Mouse (Mus musculus): Measurements from ENCODE around the gene Ankrd45.
"Not testable (repeated sequence)": the region's sequence is repeated elsewhere in the genome, so short reads cannot be mapped to it uniquely, and the experiment has no call there.

Gene Ankrd45

DNA sequence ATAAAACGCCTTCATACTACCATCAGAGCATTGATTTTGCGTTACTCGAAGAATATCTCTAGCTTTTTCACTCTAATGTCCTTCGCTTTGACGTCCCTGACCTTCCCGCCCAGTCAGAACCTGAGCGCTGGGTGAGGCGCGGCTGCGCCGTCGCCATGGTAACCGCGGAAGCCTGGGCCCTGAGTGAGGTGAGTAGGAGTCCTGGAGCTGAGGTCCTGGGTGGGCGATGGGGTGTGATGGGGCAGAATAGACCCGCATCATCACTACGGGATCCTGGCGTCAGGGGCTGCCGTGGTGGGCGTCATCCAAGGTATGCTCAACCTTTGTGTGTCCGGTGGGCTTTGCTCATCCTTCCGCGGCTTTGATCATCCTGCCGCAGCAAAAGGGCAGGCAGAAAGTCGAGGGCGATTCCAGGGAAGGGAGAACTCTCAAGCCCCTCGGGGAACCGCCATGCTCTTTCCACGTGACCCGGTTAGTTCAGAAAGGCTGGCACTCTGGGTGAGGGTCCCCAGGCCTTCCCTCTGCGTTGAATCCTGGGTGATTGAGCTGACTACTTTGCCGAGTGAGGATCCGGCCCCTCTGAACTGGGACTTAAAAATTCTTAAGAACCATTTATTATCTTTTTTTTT lies at the start of gene Ankrd45:
Ankrd45 (plus strand) TSS at position 161 of the 629 bp plus-strand sequence.
- DNase-seq = peak; percentile 56

DNA sequence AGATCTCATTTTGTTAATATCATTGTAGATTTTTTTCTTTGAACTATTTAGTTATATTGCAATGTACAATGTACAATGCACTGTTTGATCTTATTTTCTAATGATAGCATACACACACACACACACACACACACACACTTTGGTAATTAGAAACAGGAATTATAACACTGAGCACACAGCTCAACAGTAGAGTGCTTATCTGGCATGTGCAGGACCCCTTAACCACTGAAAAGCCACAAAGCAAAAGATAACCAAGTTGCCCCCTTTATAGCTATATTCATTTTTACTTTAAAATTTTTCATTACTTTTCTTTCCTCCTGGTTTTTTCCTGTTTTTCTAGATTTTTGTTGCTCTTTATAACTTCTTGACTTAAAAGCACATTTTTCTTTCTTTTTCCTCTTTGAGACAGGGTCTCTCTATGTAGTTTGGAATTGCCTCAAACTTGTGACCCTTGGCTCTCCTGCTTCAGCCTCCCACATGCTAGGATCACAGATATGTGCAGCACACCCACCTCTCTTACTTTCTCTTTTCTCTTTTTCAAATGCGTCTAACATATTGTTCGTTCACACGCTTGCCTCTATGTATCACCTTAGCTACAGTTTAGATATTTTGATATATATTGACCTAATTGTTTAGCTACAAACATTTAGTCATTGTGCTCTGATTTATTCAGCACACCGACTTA lies 42.6 kb upstream of the Ankrd45 start:
- DNase-seq = no peak

- no peak for DNase-seq
Observed at GRCm38 (mm10) chr1:161103842-161104241, 38.6 kb upstream of the Ankrd45 start.

DNA sequence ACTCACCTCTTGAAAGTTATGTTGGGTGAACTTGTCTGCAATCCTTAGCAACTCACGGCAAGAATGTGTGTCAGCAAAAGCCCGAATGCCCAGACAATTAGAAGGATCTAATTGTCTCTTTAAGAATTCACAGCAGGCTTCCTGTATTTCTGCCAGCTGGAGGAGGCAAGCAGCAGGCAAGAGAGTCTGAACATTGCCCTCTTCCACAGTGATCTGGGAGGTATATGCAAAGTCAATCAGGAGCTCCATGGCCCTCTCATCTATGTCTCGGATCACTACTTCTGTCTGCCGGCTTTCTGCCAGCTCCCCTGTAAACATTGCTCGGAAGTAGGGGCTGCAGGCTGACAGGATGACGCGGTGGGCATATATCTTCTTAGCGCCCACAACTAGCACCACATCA lies 33.3 kb upstream of the Ankrd45 start:
- DNase-seq = no peak

DNA sequence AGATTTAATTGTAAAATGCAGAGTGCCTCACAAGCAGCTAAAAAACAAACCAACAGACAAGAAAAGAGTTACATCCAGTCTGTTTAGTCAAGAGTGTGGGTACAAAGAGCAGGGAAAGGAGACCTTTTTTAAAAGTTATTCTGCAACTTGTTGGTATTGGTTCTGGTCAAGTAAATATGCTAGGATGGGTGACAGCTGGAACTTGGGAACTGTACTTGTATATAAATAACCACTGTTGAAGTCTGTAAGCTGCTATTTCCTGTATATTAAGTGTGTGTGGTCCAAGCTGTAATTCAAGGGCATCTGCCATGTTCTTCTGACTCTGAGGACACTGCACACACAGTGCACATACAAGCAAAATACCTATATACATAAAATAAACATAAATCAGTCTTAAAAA lies 27.9 kb upstream of the Ankrd45 start:
- DNase-seq = no peak

- no peak for DNase-seq
Observed at GRCm38 (mm10) chr1:161122661-161123418, 19.7 kb upstream of the Ankrd45 start.

DNA sequence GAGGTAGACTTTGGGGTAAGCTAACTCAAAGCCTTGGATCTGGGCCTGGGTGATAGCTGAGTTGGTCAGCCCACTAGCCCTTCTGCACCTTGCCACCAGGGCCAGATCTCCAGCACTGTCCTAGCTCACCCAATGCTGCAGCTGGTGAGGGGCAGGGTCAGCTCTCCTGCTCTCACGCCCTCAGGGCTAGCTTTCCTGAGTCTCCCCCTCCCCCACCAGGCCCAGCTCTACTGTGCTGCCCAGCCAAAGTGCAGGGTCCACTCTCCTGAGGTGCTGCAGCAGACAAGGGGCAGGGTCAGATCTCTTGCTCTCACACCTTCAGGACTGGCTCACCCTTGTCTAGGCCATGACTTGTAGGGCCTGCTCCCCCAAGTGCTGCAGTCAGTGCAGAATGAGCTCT lies 16.0 kb upstream of the Ankrd45 start:
- peak; percentile 11 for DNase-seq

DNA sequence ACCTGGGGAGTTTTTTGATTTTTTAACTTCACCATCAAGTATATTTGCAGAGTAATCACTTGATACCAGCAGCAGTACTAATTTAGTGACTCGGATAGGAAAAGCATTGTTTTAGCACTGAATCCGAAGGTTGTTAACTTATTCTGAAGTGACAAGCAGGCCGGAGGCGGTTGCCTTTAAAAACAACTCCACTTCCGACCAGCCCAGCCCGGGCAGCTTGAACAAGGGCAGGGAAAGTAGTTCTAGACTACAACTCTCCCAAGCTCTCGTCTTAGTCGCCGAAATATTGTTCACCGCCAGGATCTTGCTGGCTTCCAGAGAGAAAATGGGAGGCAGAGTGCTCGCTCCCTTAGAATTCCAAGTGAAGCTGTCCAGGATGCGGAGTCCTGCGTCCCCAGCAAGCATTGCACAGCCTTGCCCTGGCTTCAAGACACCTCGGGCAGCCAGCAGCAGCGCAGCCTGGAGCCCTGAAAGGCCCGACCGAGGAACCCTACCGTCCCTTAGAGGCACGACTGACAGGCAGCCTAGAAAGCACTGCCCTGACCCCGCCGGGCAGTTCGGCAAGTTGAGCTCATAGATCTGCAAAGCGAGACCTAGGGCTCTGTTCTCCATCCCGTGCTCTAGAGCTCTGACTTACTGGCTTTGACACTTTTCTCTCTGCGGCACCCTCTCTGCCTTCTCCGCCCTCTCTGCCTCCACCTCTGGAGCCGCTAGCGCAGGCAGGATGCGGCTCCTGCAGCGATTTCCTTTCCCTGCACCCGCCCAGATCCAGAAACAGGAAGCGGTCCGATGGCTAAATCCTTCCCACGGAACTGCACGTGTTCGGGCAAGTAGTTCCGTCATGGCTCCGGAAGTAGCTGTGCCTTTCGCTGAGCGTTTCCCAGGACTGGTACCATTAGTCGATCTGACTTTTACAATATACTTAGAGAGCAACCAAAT lies 11.5 kb upstream of the Ankrd45 start, which contains the start of gene Klhl20:
Klhl20 (minus strand) TSS at position 786 of the 939 bp plus-strand sequence.
- peak; percentile 91 for DNase-seq

DNA sequence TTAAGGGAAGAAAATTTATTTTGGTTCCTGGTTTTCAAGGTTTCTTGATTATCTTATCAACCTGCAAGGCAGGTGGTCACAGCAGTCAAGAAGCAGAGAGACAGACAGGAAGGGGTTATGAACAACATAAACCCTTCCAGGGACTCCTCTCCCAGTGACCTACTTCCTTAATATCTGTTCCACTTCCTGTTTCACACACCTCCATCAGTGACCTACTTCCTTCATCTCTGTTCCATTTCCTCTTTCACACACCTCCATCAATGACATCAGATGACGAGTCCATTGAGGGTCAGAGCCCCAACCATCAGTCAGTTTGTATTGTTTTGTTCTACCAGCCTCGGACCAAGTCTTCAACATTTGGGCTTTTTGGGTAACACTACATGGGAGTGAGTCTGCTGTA lies 3.0 kb upstream of the Ankrd45 start:
- DNase-seq = no peak

- DNase-seq = peak; percentile 10
Observed at GRCm38 (mm10) chr1:161140026-161140762, 2.3 kb upstream of the Ankrd45 start.

DNA sequence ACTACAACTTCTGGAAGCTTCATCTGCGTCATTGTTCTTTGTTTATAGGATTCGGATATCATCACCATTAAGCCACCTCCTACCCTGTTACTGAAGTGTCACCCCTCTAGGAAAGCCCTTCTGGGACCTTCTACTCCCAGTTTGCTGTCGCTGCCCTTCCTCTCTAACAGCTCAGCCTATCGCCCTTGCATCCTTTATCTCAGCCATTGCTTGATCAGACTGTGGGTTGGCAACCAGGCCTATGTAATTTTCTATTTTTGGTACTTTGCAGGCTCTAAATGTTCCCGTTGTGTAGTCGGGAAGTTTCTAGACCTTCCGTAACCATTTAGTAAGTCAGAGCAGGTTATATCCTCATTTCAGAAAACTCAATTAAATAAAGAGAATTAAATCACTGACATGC lies 725 bp downstream of the Ankrd45 start:
- no peak for DNase-seq

DNA sequence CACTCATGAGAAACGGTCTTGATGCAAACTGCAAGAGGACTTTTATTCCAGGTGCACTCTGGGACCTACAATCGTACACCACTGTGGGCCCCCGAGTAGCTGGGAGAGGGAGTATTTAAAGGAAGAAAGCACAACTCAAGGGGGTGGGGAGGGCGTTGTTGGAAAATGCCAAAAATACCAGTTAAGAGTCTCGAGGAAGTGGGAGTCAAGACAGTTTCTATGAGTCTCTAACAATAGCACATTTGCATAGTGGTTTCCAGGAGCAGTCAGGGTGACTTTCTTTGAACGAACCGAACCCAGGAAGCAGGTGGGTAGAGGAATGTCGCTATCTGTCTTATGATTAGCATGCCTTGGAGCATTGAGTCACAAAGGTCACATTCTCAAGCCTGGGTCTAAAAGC lies 3.1 kb downstream of the Ankrd45 start:
- DNase-seq = not testable (repeated sequence)

GRCm38 (mm10) chr1:161147888-161148287 lies 5.4 kb downstream of the Ankrd45 start:
- DNase-seq = no peak

DNA sequence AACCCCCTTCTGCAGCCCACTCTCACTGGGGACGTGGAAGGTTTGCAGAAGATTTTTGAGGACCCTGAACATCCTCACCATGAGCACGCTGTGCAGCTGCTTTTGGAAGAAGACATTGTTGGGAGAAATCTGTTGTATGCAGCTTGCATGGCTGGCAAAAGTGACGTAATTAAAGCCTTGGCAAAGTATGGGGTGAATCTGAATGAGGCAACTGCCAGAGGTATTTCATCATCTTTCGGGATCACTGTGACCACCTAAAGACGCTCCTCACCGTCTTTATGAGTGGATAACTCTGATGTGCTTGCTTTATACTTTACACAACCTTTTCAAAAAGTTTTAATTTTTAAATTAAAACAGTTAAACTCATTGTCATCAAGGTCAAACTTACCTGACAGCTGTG lies 8.6 kb downstream of the Ankrd45 start:
- DNase-seq = no peak

DNA sequence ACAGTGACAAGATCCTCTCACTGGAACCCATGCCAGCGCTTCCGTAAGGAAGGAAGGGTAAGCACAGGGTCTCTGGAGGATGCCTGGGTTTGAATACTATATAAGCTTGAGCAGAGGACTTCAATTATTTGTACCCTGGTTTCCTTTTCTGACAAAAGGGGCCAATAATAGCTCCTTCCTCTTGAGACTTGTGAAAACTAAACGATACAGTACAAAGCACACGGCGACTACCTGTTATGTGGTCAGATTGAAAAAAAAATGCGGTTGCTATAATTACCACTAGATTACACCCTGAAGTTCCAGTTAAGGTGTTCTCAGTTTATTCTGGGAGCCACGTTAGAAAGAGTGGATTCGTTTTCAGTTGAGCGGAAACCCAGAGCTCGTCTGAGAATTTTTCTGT lies 14.1 kb downstream of the Ankrd45 start:
- no peak for DNase-seq

DNA sequence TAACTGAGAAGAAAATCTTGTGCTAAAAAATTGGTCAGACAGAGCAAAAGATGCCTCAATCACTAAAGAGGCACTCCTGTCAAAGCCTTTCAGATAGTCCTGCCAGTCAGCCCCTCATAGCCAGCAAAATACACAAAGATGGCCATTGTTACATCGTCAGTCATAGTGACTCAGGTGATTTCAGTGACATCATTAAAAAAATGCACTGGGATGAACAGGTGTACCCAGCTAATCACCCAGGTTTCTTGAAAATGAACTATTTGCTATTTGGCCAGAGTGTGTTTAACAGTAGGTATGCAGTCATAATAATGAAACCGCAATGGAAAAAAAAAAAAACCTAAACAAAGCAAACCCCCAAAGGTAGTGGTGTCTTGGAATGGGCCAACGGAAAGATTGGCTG lies 16.7 kb downstream of the Ankrd45 start, which contains the start of gene Tex50:
Tex50 (minus strand) TSS at position 101 of the 400 bp plus-strand sequence.
- DNase-seq = no peak

DNA sequence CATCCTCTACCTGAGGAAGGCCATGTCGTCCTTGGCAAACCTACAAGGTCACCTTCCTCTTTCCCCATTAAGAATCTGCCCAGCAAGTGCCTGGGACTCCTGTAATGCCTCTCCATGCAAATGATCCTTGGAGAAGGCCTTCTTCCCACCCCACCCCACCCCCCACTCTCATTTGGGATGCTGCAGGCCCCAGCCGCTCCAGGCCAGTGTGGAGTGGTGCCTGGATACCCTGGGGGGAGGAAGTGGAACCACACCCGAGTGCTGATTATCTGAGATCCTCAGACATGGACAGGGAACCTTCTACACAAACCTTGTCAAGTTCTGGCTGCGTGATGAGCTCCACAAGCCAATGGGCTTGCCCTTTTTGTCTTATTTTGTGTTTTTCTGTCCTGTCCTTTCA lies 17.8 kb downstream of the Ankrd45 start:
- no peak for DNase-seq

- DNase-seq = peak; percentile 78
Observed at GRCm38 (mm10) chr1:161170651-161171050, 28.2 kb downstream of the Ankrd45 start.

- DNase-seq = peak; percentile 82
Observed at GRCm38 (mm10) chr1:161180674-161181073, 38.2 kb downstream of the Ankrd45 start.

- DNase-seq = no peak
Observed at GRCm38 (mm10) chr1:161182386-161182785, 39.9 kb downstream of the Ankrd45 start.

DNA sequence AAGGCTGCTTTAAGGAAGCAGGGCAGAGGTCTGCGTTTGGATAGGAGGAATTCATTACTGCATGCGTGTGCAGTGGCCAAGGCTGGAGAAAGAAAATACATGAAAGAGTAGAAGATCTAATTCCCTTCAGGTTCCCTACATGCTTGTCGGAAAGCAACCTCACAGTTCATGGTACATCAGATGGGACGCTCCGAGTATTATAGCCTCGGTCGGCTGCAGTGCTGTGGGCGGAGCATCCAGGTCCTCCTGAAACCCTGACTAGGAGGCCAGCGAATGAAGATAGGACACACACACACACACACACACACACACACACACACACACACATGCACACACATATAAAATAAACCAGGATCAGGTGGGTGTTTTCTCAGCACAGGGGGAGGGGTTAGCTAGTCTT lies 41.2 kb downstream of the Ankrd45 start:
- no peak for DNase-seq

DNA sequence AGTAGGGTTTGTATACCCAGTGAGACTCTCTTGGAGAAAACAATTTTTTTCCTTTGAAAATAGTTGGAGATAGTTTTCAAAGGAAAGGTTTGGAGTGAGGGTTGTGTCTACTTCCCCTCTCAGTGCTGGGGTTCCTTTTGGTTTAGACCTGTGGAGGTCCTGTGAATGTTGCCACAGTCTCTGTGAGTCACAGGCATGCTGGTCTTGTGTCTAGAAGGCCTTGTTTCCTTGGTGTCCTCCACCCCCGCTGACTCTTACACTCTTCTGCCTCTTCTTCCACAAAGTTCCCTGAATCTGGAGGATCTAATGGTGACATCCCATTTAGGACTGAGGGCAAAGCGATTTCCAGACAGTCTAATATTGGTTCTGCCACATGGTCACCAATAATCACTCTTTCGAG lies 42.9 kb downstream of the Ankrd45 start:
- DNase-seq = no peak

Measured in liver (tissue).